In genomic region chr9:124312171-124313142, GRCm38 (mm10) we compare ENCODE assay signal across 8 mouse cellular contexts. TPM values are rescaled to one million over a fixed set of nuclear protein-coding genes. Genes with fewer than 3 reads are reported as not detected.
DNase-seq lines count a peak whose midpoint lies in the region; ATAC-seq and TF ChIP-seq lines count a peak whose summit lies in the region.

Gene 2010315B03Rik (minus strand): TSS chr9:124312696.

- H3K27ac ChIP-seq in embryonic facial prominence, embryonic 14.5 days (replicated peaks; ENCODE audit: low read depth, low read length): peak within 1 kb of the TSS; percentile 82; the same call in 1 of the 2 replicates
- peak within 1 kb of the TSS; percentile 91 for H3K27ac ChIP-seq in heart, adult 2 months
- peak within 1 kb of the TSS; percentile 88 for H3K27ac ChIP-seq in limb, embryonic 13.5 days
- peak within 1 kb of the TSS; percentile 89 for H3K27ac ChIP-seq in midbrain, embryonic 16.5 days (ENCODE audit: low read length)

- peak within 1 kb of the TSS; percentile 66 for H3K4me3 ChIP-seq in embryonic facial prominence, embryonic 14.5 days (ENCODE audit: low read depth, low read length)
- peak within 1 kb of the TSS; percentile 85 for H3K4me3 ChIP-seq in heart, adult 2 months
- peak within 1 kb of the TSS; percentile 70 for H3K4me3 ChIP-seq in limb, embryonic 13.5 days
- peak within 1 kb of the TSS; percentile 84 for H3K4me3 ChIP-seq in midbrain, embryonic 16.5 days (ENCODE audit: low read depth, low read length)

- intact Hi-C loops in heart, adult 2 months (cut with DNase I): loop anchor here (2.0 kb wide), 1 partner anchor 30 kb away; no protein-coding TSS in a partner anchor

- DNase-seq in 3T3-L1 (ENCODE audit: low read depth, low spot score): peak; percentile 91
- peak; percentile 63 to 80 for DNase-seq in adrenal gland, postnatal 4 days (ENCODE audit: low spot score in 2 of 2)
- peak; percentile 96 for DNase-seq in embryonic facial prominence, embryonic 14.5 days (ENCODE audit: low spot score)
- DNase-seq in heart, adult 2 months: peak; percentile 86 to 93
- DNase-seq in kidney, adult 8-10 months: peak; percentile 92
- peak; percentile 65 to 81 for DNase-seq in spleen, postnatal 10 days (ENCODE audit: low spot score in 2 of 2)

- ATAC-seq in embryonic facial prominence, embryonic 14.5 days (ENCODE audit: low read depth): peak; percentile 99
- ATAC-seq in limb, embryonic 13.5 days (ENCODE audit: low FRiP score, low read depth): peak; percentile 100
- peak; percentile 99 for ATAC-seq in midbrain, embryonic 16.5 days

- peak within 1 kb of the TSS; percentile 77 for H3K9ac ChIP-seq in embryonic facial prominence, embryonic 14.5 days (ENCODE audit: low read depth, low read length)
- peak within 1 kb of the TSS; percentile 78 for H3K9ac ChIP-seq in heart, adult 2 months (ENCODE audit: low read depth, low read length)
- H3K9ac ChIP-seq in limb, embryonic 13.5 days: peak within 1 kb of the TSS; percentile 78
- H3K9ac ChIP-seq in midbrain, embryonic 16.5 days (ENCODE audit: low read depth, low read length): peak within 1 kb of the TSS; percentile 84

- peak; percentile 89 for TF ChIP-seq POLR2A in heart, adult 2 months (IDR thresholded peaks at IDR 0.05; ENCODE audit: insufficient read depth, low read depth, low read length)

- 0 out of 2 replicates have a peak, but pooled peaks cover 3% of the 10 kb centered on the region for H3K9me3 ChIP-seq in embryonic facial prominence, embryonic 14.5 days (ENCODE audit: control insufficient read depth, low read length)
- 0 out of 2 replicates have a peak, but pooled peaks cover 2% of the 10 kb centered on the region for H3K9me3 ChIP-seq in limb, embryonic 13.5 days
- 0 out of 2 replicates have a peak, but pooled peaks cover 3% of the 10 kb centered on the region for H3K9me3 ChIP-seq in midbrain, embryonic 16.5 days (replicated peaks; ENCODE audit: control insufficient read depth, low read length, poor library complexity, severe bottlenecking)

- H3K4me2 ChIP-seq in embryonic facial prominence, embryonic 14.5 days (ENCODE audit: low read depth, low read length): peak within 1 kb of the TSS; percentile 51
- peak within 1 kb of the TSS; percentile 66 for H3K4me2 ChIP-seq in limb, embryonic 13.5 days (replicated peaks)
- peak within 1 kb of the TSS; percentile 67 for H3K4me2 ChIP-seq in midbrain, embryonic 16.5 days (ENCODE audit: low read length)

- peak; percentile 16; the same call in 1 of the 2 replicates for TF ChIP-seq CTCF in heart, adult 2 months (IDR thresholded peaks at IDR 0.05)

- peaks cover 6% of the 10 kb centered on the region; the same call in 1 of the 2 replicates for H3K79me2 ChIP-seq in heart, adult 2 months (replicated peaks; ENCODE audit: control insufficient read depth, insufficient read depth, low read length)

- H3K27me3 ChIP-seq in embryonic facial prominence, embryonic 14.5 days (replicated peaks; ENCODE audit: control insufficient read depth, insufficient read depth, low read length): no peaks in the 10 kb centered on the region
- H3K27me3 ChIP-seq in heart, adult 2 months (ENCODE audit: control insufficient read depth, insufficient read depth, low read length): no peaks in the 10 kb centered on the region
- no peaks in the 10 kb centered on the region for H3K27me3 ChIP-seq in limb, embryonic 13.5 days
- no peaks in the 10 kb centered on the region for H3K27me3 ChIP-seq in midbrain, embryonic 16.5 days (ENCODE audit: control insufficient read depth, insufficient read depth, low read depth, low read length)

- WGBS in embryonic facial prominence, embryonic 14.5 days: under 1% methylated on average over 21 of the region's 22 CpGs
- WGBS in heart, adult 2 months: under 1% methylated on average over 21 of the region's 22 CpGs
- 2% methylated on average over 21 of the region's 22 CpGs for WGBS in limb, embryonic 13.5 days
- 2% methylated on average over 21 of the region's 22 CpGs for WGBS in midbrain, embryonic 16.5 days

- 0 out of 2 replicates have a peak, but pooled peaks have one; percentile 16 for TF ChIP-seq EP300 in heart, adult 2 months (IDR thresholded peaks at IDR 0.05; ENCODE audit: insufficient read depth, low read depth, low read length)

- H3K4me1 ChIP-seq in embryonic facial prominence, embryonic 14.5 days (ENCODE audit: control insufficient read depth, insufficient read depth, low read length): no peaks in the 10 kb centered on the region
- peaks cover 3% of the 10 kb centered on the region; the same call in 1 of the 2 replicates for H3K4me1 ChIP-seq in heart, adult 2 months (ENCODE audit: control insufficient read depth, insufficient read depth, low read length)
- H3K4me1 ChIP-seq in limb, embryonic 13.5 days: peaks cover 6% of the 10 kb centered on the region
- H3K4me1 ChIP-seq in midbrain, embryonic 16.5 days (ENCODE audit: control insufficient read depth, insufficient read depth, low read length): peaks cover 11% of the 10 kb centered on the region

- H3K36me3 ChIP-seq in embryonic facial prominence, embryonic 14.5 days (ENCODE audit: control insufficient read depth, insufficient read depth, low read length): no peaks in the 10 kb centered on the region
- H3K36me3 ChIP-seq in heart, adult 2 months (ENCODE audit: control insufficient read depth, insufficient read depth, low read length): no peaks in the 10 kb centered on the region; the same call in 1 of the 2 replicates
- no peaks in the 10 kb centered on the region for H3K36me3 ChIP-seq in limb, embryonic 13.5 days
- H3K36me3 ChIP-seq in midbrain, embryonic 16.5 days (ENCODE audit: control insufficient read depth, insufficient read depth, low read length): no peaks in the 10 kb centered on the region

RNA-seq across cellular contexts. Expression of gene 2010315B03Rik, which starts in this region (rescaled TPM):
- total RNA-seq in adrenal gland, postnatal 4 days (2021): 10 to 100 TPM; 21.2 to 22.7 TPM
- polyA plus RNA-seq in embryonic facial prominence, embryonic 14.5 days (2014; fragmentation: Nextera tagmentation; extraction: Ambion mirVana): 4.8 and 5.8 TPM in 2 replicates
- 10 to 100 TPM in 1 of 2 experiments, 1 to 10 TPM in 1; 9.6 to 12.5 TPM for total RNA-seq in heart, adult 2 months (2021)
- polyA plus RNA-seq in heart, adult 2 months (2012; rRNA removed): 3.2 and 6.8 TPM in 2 replicates
- polyA plus RNA-seq in limb, embryonic 13.5 days (2015; fragmentation: Nextera tagmentation; extraction: Ambion mirVana): 6.4 and 7.7 TPM in 2 replicates
- 13.6 and 14.7 TPM in 2 replicates for polyA plus RNA-seq in midbrain, embryonic 16.5 days (2015; fragmentation: Nextera tagmentation; extraction: Ambion mirVana)

Comparison
In these comparisons a context has a peak if more than half of its experiments do, and no peak if none do; other contexts are left out.
1. Peak in every context shown above with its lines: DNase-seq, ATAC-seq, H3K4me3 ChIP-seq and H3K27ac ChIP-seq.